Mouse (Mus musculus) ovary, postnatal 36 days (tissue): ENCODE results near the gene Nfkbil1.

Source experiments
- DNase-seq: peaks from one replicate; pipeline ENCODE4 v3.0.0; 2022; ENCODE audit warnings: low spot score, mixed read lengths

Nfkbil1 gene

GRCm38 (mm10) chr17:35175968-35176367, 59.6 kb downstream of the Nfkbil1 start, which contains the start of gene Aif1:
TSS of gene Aif1 (minus strand) at chr17:35176068.
- no peak for DNase-seq

GRCm38 (mm10) chr17:35175382-35175781, 60.2 kb downstream of the Nfkbil1 start:
- no peak for DNase-seq

- no peak for DNase-seq
These were observed 61.2 kb downstream of the Nfkbil1 start for GRCm38 (mm10) chr17:35174201-35174977.

GRCm38 (mm10) chr17:35173329-35173728, 62.3 kb downstream of the Nfkbil1 start:
- no peak for DNase-seq

GRCm38 (mm10) chr17:35172445-35173234, 63.0 kb downstream of the Nfkbil1 start:
- no peak for DNase-seq
